Mouse (Mus musculus) liver, embryonic 14.5 days (tissue): ENCODE measurements around the gene Kcnj15.

ENCODE experiments used
- CTCF ChIP-seq: IDR thresholded peaks from 2 replicates; pipeline ENCODE4 v1.5.1; 2016; ENCODE audit warnings: antibody characterized with exemption, low read depth, control low read depth
- EP300 ChIP-seq: IDR thresholded peaks from 2 replicates; pipeline ENCODE4 v1.6.1; 2016; ENCODE audit warnings: antibody characterized with exemption, low read depth

- TF ChIP-seq CTCF (no peak), EP300 (no peak)
Observed at GRCm38 (mm10) chr16:95218783-95219182, 38.6 kb upstream of the Kcnj15 start.
